Mouse (Mus musculus) intestine, embryonic 14.5 days (tissue): ENCODE results near the gene Mfge8. TPM values are rescaled to one million over a fixed set of nuclear protein-coding genes. Genes with fewer than 3 reads are reported as not detected.

Source experiments
- ATAC-seq: fragments of 200-750 bp; cut with Nextera tagmentation; replicated peaks from 2 replicates; pipeline ENCODE4 v1.8.0; 2017; ENCODE audit warnings: low read depth, moderate number of reproducible peaks, moderate TSS enrichment, moderate library complexity; ENCODE audit not compliant: low FRiP score, low TSS enrichment
- DNase-seq: peaks from one replicate; pipeline ENCODE4 v3.0.0-alpha.2; 2018; ENCODE audit warnings: low spot score
- H3K27ac ChIP-seq: fragments of 300-500 bp; sonication (generic); 2 replicates; pipeline ENCODE4 v1.5.1; 2014; ENCODE audit warnings: low read depth, mild to moderate bottlenecking, control low read depth
- H3K27me3 ChIP-seq: fragments of 300-500 bp; sonication (generic); replicated peaks from 2 replicates; pipeline ENCODE4 v1.6.1; 2014; ENCODE audit warnings: low read length, control low read depth; ENCODE audit not compliant: control insufficient read depth, insufficient read depth
- H3K36me3 ChIP-seq: fragments of 300-500 bp; sonication (generic); 2 replicates; pipeline ENCODE4 v1.6.1; 2014; ENCODE audit warnings: low read length, control low read depth; ENCODE audit not compliant: control insufficient read depth, insufficient read depth
- H3K4me1 ChIP-seq: fragments of 300-500 bp; sonication (generic); replicated peaks from 2 replicates; pipeline ENCODE4 v1.6.1; 2014; ENCODE audit warnings: low read length, control low read depth, mixed read lengths; ENCODE audit not compliant: control insufficient read depth, insufficient read depth
- H3K4me2 ChIP-seq: fragments of 300-500 bp; sonication (generic); 2 replicates; pipeline ENCODE4 v1.6.1; 2014; ENCODE audit warnings: low read length
- H3K4me3 ChIP-seq: fragments of 300-500 bp; sonication (generic); 2 replicates; pipeline ENCODE4 v1.5.1; 2014; ENCODE audit warnings: low read depth, low read length, control low read depth, mixed read lengths
- H3K9ac ChIP-seq: fragments of 300-500 bp; sonication (generic); 2 replicates; pipeline ENCODE4 v1.6.1; 2014; ENCODE audit warnings: mild to moderate bottlenecking, low read length
- H3K9me3 ChIP-seq: fragments of 300-500 bp; sonication (generic); 2 replicates; pipeline ENCODE4 v1.6.1; 2016; ENCODE audit warnings: low read length, control low read depth; ENCODE audit not compliant: control insufficient read depth
- WGBS: fragments of 180-500 bp; shearing (Covaris S2); extraction: QIAGEN DNeasy Blood & Tissue Kit; methylation state at CpG from one replicate; pipeline ENCODE4 v1.1.7; 2014; 5-methylcytosine and 5-hydroxymethylcytosine counted together
- polyA plus RNA-seq: library from polyadenylated mRNA; unstranded; fragments of >200 nt; fragmentation: Nextera tagmentation; extraction: Ambion mirVana; gene quantifications from 2 replicates; pipeline ENCODE4 v1.2.1, GENCODE M21; 2014

The Mfge8 gene
- polyA plus RNA-seq, 1 experiment from 2014 or later, result 196 TPM

GRCm38 (mm10) chr7:79173800-79174199, 24.9 kb upstream of the Mfge8 start:
- Histone ChIP-seq H3K4me1 (no peaks in the 10 kb centered on the region), H3K4me3 (no peak overlapping the region), H3K36me3 (no peaks in the 10 kb centered on the region), H3K9ac (no peak overlapping the region), H3K27ac (no peak overlapping the region), H3K4me2 (no peak overlapping the region), H3K9me3 (no peaks in the 10 kb centered on the region), H3K27me3 (no peaks in the 10 kb centered on the region)
- ATAC-seq (no peak), DNase-seq (no peak)
- WGBS, result 59% methylated on average over 3 of the region's 3 CpGs

GRCm38 (mm10) chr7:79171782-79172181, 22.9 kb upstream of the Mfge8 start:
- Histone ChIP-seq H3K4me2 (no peak overlapping the region), H3K9ac (no peak overlapping the region), H3K4me3 (no peak overlapping the region), H3K27ac (no peak overlapping the region), H3K4me1 (no peaks in the 10 kb centered on the region), H3K27me3 (no peaks in the 10 kb centered on the region), H3K36me3 (no peaks in the 10 kb centered on the region), H3K9me3 (no peaks in the 10 kb centered on the region)
- DNase-seq (no peak), ATAC-seq (no peak)
- 68% methylated on average over 1 of the region's 1 CpGs for WGBS

DNA sequence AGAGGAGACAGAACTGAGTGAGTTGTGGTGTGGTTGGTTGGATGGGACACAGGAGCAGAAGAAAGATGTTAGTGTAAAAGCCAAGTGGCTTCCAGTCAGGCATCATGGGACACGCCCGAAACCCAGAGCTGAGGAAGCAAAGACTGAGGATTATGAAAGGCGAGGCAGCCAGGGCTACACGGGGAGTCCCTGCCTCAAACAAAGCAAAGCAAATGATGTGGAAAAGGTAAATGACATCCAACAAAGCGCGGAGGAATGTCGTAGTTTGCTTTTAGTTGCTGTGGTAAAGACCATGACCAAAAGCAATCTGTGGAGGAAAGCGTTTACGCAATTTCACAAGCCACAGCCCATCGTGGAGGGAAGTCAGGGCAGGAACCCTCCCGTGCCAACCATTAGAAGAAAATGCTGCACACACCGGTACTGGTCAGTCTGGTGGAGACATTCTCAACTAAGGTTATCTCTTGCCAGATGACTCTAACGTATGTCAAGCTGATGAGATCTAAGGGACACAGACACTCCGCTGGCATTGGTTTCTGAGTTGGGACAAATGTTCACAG, 18.2 kb upstream of the Mfge8 start:
- Histone ChIP-seq H3K36me3 (no peaks in the 10 kb centered on the region), H3K4me1 (no peaks in the 10 kb centered on the region), H3K9ac (no peak overlapping the region), H3K9me3 (no peaks in the 10 kb centered on the region), H3K4me2 (no peak overlapping the region), H3K27ac (no peak overlapping the region), H3K4me3 (no peak overlapping the region), H3K27me3 (no peaks in the 10 kb centered on the region)
- ATAC-seq, result no peak
- WGBS, result 86% methylated on average over 14 of the region's 14 CpGs
- DNase-seq, result no peak

DNA sequence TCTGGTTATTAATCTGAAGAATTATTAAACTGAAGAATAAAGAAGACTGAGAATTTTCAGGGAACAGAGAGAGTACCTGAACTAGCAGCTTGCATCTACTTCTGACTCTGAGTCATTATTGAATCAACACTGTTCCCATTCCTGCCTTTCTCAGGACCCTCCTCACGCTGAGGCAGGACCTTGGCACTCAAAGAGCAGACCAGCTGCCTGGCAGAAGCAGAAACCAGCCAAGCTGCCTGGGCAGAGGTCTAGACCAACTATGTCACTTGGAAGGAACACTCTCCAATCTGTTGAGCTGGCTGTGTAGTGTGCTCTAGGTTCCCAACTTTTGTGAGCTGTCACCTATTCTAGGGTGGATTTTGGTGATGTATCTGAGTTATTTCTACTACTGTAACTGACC, 10.5 kb upstream of the Mfge8 start:
- DNase-seq (no peak), ATAC-seq (no peak)
- Histone ChIP-seq H3K4me3 (no peak overlapping the region), H3K27ac (no peak overlapping the region), H3K36me3 (no peaks in the 10 kb centered on the region), H3K27me3 (no peaks in the 10 kb centered on the region), H3K4me2 (no peak overlapping the region), H3K9me3 (no peaks in the 10 kb centered on the region), H3K9ac (no peak overlapping the region), H3K4me1 (no peaks in the 10 kb centered on the region)
- WGBS, result 68% methylated on average over 1 of the region's 1 CpGs

DNA sequence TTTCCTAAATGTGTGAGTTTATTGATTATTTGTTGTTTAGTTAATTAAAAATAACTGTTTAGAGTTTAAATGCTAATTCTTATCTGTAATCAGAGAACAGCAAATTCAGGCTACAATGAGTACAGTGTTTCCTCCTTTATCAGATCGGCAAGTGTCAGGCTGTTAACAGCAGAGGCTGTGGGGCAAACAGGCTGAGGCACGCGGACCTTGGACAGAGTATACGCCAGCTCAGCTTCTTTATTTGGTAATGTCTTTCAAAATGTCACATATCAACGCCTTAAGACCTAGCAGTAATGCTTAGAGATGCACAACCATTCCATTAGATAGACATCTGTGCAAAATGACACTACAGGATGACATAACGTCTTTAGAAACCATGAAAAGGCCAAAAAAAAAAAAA, 662 bp upstream of the Mfge8 start:
- H3K4me3 ChIP-seq, result no peak overlapping the region
- H3K9me3 ChIP-seq, result no peaks in the 10 kb centered on the region
- no peak for DNase-seq
- 55% methylated on average over 6 of the region's 6 CpGs for WGBS
- no peak overlapping the region for H3K4me2 ChIP-seq
- H3K9ac ChIP-seq, result no peak overlapping the region
- peaks cover 9% of the 10 kb centered on the region for H3K36me3 ChIP-seq
- H3K4me1 ChIP-seq, result peaks cover 16% of the 10 kb centered on the region
- ATAC-seq, result no peak
- no peaks in the 10 kb centered on the region for H3K27me3 ChIP-seq
- H3K27ac ChIP-seq, result no peak overlapping the region

DNA sequence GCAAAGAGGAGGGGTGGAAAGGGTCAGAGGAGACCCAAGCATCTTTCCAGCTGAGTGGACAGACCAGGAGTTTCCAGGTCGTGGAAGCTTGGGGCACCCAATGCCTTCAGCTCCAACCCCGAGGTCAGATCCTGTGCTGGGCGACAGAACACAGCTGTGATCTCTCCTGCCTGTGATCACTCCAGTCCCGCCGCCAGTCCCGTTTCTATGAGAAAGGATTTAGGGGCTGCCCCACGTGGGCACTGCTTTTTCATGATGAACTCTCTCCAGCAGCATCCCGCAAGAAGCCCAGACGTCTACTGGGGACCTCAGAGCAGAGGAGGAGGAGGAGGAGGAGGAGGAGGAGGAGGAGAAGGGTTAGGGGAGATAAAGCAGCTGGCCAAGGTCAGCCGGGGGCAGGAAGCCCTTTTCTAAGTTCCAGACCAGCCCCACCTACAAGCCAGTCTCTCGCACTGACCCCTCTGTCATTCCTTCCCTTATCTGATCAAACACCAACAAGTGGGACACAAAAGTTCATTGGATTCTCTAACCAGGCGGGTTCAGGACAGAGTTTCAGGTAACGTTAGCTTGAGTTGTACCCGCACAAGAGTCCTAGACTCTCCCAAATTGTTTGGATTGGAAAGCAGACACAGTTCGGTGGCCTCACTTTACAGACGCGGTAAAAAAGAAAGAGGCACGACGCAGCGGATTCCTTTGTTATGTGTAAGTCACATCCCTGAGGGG, 768 bp downstream of the Mfge8 start:
- ATAC-seq (no peak), DNase-seq (peak; percentile 66)
- Histone ChIP-seq H3K4me1 (peaks cover 16% of the 10 kb centered on the region), H3K36me3 (peaks cover 23% of the 10 kb centered on the region), H3K9ac (peak overlapping the region; percentile 70), H3K27ac (peak overlapping the region; percentile 59; the same call in 1 of the 2 replicates), H3K4me3 (peak overlapping the region; percentile 77), H3K27me3 (no peaks in the 10 kb centered on the region), H3K4me2 (peak overlapping the region; percentile 80), H3K9me3 (no peaks in the 10 kb centered on the region)
- WGBS, result under 1% methylated on average over 20 of the region's 20 CpGs

GRCm38 (mm10) chr7:79147011-79147837, 1.6 kb downstream of the Mfge8 start:
- DNase-seq (no peak), ATAC-seq (no peak)
- Histone ChIP-seq H3K9ac (peak overlapping the region; percentile 70; the same call in 1 of the 2 replicates), H3K9me3 (no peaks in the 10 kb centered on the region), H3K4me2 (peak overlapping the region; percentile 80), H3K27me3 (no peaks in the 10 kb centered on the region), H3K36me3 (peaks cover 32% of the 10 kb centered on the region), H3K4me3 (peak overlapping the region; percentile 77), H3K27ac (no peak overlapping the region), H3K4me1 (peaks cover 16% of the 10 kb centered on the region)
- 55% methylated on average over 12 of the region's 12 CpGs for WGBS

GRCm38 (mm10) chr7:79140897-79141296, 8.0 kb downstream of the Mfge8 start:
- Histone ChIP-seq H3K4me1 (no peaks in the 10 kb centered on the region), H3K27ac (no peak overlapping the region), H3K9ac (no peak overlapping the region), H3K9me3 (no peaks in the 10 kb centered on the region), H3K27me3 (no peaks in the 10 kb centered on the region), H3K36me3 (peaks cover 58% of the 10 kb centered on the region), H3K4me3 (no peak overlapping the region), H3K4me2 (no peak overlapping the region)
- DNase-seq, result peak; percentile 91
- WGBS, result 38% methylated on average over 8 of the region's 8 CpGs
- ATAC-seq, result no peak
